Mouse (Mus musculus): Measurements from ENCODE around the gene Mok. TPM values are rescaled to one million over a fixed set of nuclear protein-coding genes. Genes with fewer than 3 reads are reported as not detected.

Gene Mok
- polyA plus RNA-seq, 1 experiment from 2014 or later = 0.27 TPM

- no peaks in the 10 kb centered on the region for H3K36me3 ChIP-seq (ENCODE audit: control insufficient read depth, insufficient read depth)
- ATAC-seq (ENCODE audit: low read depth) = 0 out of 2 replicates have a peak, but pooled peaks have one; percentile 10
- H3K4me3 ChIP-seq (ENCODE audit: low read depth, low read length) = peak overlapping the region; percentile 70
- H3K4me2 ChIP-seq (ENCODE audit: low read depth, low read length) = peak overlapping the region; percentile 87
- WGBS (ENCODE audit: insufficient replicate concordance) = 16% methylated on average over 32 of the region's 32 CpGs
- no peaks in the 10 kb centered on the region for H3K9me3 ChIP-seq (replicated peaks; ENCODE audit: control insufficient read depth, low read length)
- no peak overlapping the region for H3K27ac ChIP-seq (ENCODE audit: low read length)
- H3K27me3 ChIP-seq (ENCODE audit: control insufficient read depth, insufficient read depth, low read depth, low read length) = peaks cover 4% of the 10 kb centered on the region
- H3K9ac ChIP-seq (ENCODE audit: low read depth, low read length) = peak overlapping the region; percentile 62
- H3K4me1 ChIP-seq (ENCODE audit: control insufficient read depth, low read depth, low read length) = peaks cover 27% of the 10 kb centered on the region
Measured at GRCm38 (mm10) chr12:110843194-110844048, 2.7 kb upstream of the Mok start.

GRCm38 (mm10) chr12:110841731-110842493, 1.2 kb upstream of the Mok start:
- ATAC-seq (ENCODE audit: low read depth) = no peak
- Histone ChIP-seq H3K9ac (ENCODE audit: low read depth, low read length) (no peak overlapping the region), H3K4me3 (ENCODE audit: low read depth, low read length) (no peak overlapping the region), H3K27me3 (ENCODE audit: control insufficient read depth, insufficient read depth, low read depth, low read length) (peaks cover 7% of the 10 kb centered on the region), H3K4me2 (ENCODE audit: low read depth, low read length) (no peak overlapping the region), H3K36me3 (ENCODE audit: control insufficient read depth, insufficient read depth) (no peaks in the 10 kb centered on the region), H3K9me3 (replicated peaks; ENCODE audit: control insufficient read depth, low read length) (no peaks in the 10 kb centered on the region), H3K27ac (ENCODE audit: low read length) (no peak overlapping the region), H3K4me1 (ENCODE audit: control insufficient read depth, low read depth, low read length) (peaks cover 27% of the 10 kb centered on the region)
- 60% methylated on average over 5 of the region's 5 CpGs for WGBS (ENCODE audit: insufficient replicate concordance)

- Histone ChIP-seq H3K9ac (ENCODE audit: low read depth, low read length) (no peak overlapping the region), H3K9me3 (replicated peaks; ENCODE audit: control insufficient read depth, low read length) (no peaks in the 10 kb centered on the region), H3K36me3 (ENCODE audit: control insufficient read depth, insufficient read depth) (no peaks in the 10 kb centered on the region), H3K27ac (ENCODE audit: low read length) (no peak overlapping the region), H3K4me1 (ENCODE audit: control insufficient read depth, low read depth, low read length) (peaks cover 7% of the 10 kb centered on the region), H3K4me2 (ENCODE audit: low read depth, low read length) (no peak overlapping the region), H3K4me3 (ENCODE audit: low read depth, low read length) (no peak overlapping the region), H3K27me3 (ENCODE audit: control insufficient read depth, insufficient read depth, low read depth, low read length) (peaks cover 8% of the 10 kb centered on the region)
- no peak for ATAC-seq (ENCODE audit: low read depth)
- 77% methylated on average over 8 of the region's 8 CpGs for WGBS (ENCODE audit: insufficient replicate concordance)
Measured at GRCm38 (mm10) chr12:110837850-110838249, 2.9 kb downstream of the Mok start.

- no peak overlapping the region for H3K9ac ChIP-seq (ENCODE audit: low read depth, low read length)
- H3K27me3 ChIP-seq (ENCODE audit: control insufficient read depth, insufficient read depth, low read depth, low read length) = peaks cover 8% of the 10 kb centered on the region
- H3K27ac ChIP-seq (ENCODE audit: low read length) = no peak overlapping the region
- no peak for ATAC-seq (ENCODE audit: low read depth)
- no peak overlapping the region for H3K4me3 ChIP-seq (ENCODE audit: low read depth, low read length)
- H3K4me2 ChIP-seq (ENCODE audit: low read depth, low read length) = no peak overlapping the region
- H3K4me1 ChIP-seq (ENCODE audit: control insufficient read depth, low read depth, low read length) = peaks cover 7% of the 10 kb centered on the region
- no peaks in the 10 kb centered on the region for H3K36me3 ChIP-seq (ENCODE audit: control insufficient read depth, insufficient read depth)
- H3K9me3 ChIP-seq (replicated peaks; ENCODE audit: control insufficient read depth, low read length) = no peaks in the 10 kb centered on the region
- WGBS (ENCODE audit: insufficient replicate concordance) = 33% methylated on average over 5 of the region's 5 CpGs
Measured at GRCm38 (mm10) chr12:110837192-110837841, 3.4 kb downstream of the Mok start.

- WGBS (ENCODE audit: insufficient replicate concordance) = 58% methylated on average over 6 of the region's 6 CpGs
- Histone ChIP-seq H3K27me3 (ENCODE audit: control insufficient read depth, insufficient read depth, low read depth, low read length) (peaks cover 8% of the 10 kb centered on the region), H3K4me3 (ENCODE audit: low read depth, low read length) (no peak overlapping the region), H3K4me1 (ENCODE audit: control insufficient read depth, low read depth, low read length) (peaks cover 7% of the 10 kb centered on the region), H3K9me3 (replicated peaks; ENCODE audit: control insufficient read depth, low read length) (no peaks in the 10 kb centered on the region), H3K4me2 (ENCODE audit: low read depth, low read length) (no peak overlapping the region), H3K36me3 (ENCODE audit: control insufficient read depth, insufficient read depth) (no peaks in the 10 kb centered on the region), H3K27ac (ENCODE audit: low read length) (no peak overlapping the region), H3K9ac (ENCODE audit: low read depth, low read length) (no peak overlapping the region)
- ATAC-seq (ENCODE audit: low read depth) = no peak
Measured at GRCm38 (mm10) chr12:110836729-110837128, 4.0 kb downstream of the Mok start.

GRCm38 (mm10) chr12:110835182-110835581, 5.6 kb downstream of the Mok start:
- Histone ChIP-seq H3K9ac (ENCODE audit: low read depth, low read length) (no peak overlapping the region), H3K4me3 (ENCODE audit: low read depth, low read length) (no peak overlapping the region), H3K9me3 (replicated peaks; ENCODE audit: control insufficient read depth, low read length) (no peaks in the 10 kb centered on the region), H3K27ac (ENCODE audit: low read length) (no peak overlapping the region), H3K4me1 (ENCODE audit: control insufficient read depth, low read depth, low read length) (peaks cover 2% of the 10 kb centered on the region), H3K36me3 (ENCODE audit: control insufficient read depth, insufficient read depth) (no peaks in the 10 kb centered on the region), H3K4me2 (ENCODE audit: low read depth, low read length) (no peak overlapping the region), H3K27me3 (ENCODE audit: control insufficient read depth, insufficient read depth, low read depth, low read length) (peaks cover 8% of the 10 kb centered on the region)
- 85% methylated on average over 3 of the region's 3 CpGs for WGBS (ENCODE audit: insufficient replicate concordance)
- no peak for ATAC-seq (ENCODE audit: low read depth)

- Histone ChIP-seq H3K27me3 (ENCODE audit: control insufficient read depth, insufficient read depth, low read depth, low read length) (no peaks in the 10 kb centered on the region), H3K9me3 (replicated peaks; ENCODE audit: control insufficient read depth, low read length) (no peaks in the 10 kb centered on the region), H3K4me3 (ENCODE audit: low read depth, low read length) (no peak overlapping the region), H3K9ac (ENCODE audit: low read depth, low read length) (no peak overlapping the region), H3K4me1 (ENCODE audit: control insufficient read depth, low read depth, low read length) (no peaks in the 10 kb centered on the region), H3K27ac (ENCODE audit: low read length) (no peak overlapping the region), H3K36me3 (ENCODE audit: control insufficient read depth, insufficient read depth) (no peaks in the 10 kb centered on the region), H3K4me2 (ENCODE audit: low read depth, low read length) (no peak overlapping the region)
- no peak for ATAC-seq (ENCODE audit: low read depth)
- 76% methylated on average over 9 of the region's 11 CpGs for WGBS (ENCODE audit: insufficient replicate concordance)
Measured at GRCm38 (mm10) chr12:110830293-110831024, 10.3 kb downstream of the Mok start.

GRCm38 (mm10) chr12:110828908-110829307, 11.8 kb downstream of the Mok start:
- Histone ChIP-seq H3K4me1 (ENCODE audit: control insufficient read depth, low read depth, low read length) (no peaks in the 10 kb centered on the region), H3K4me3 (ENCODE audit: low read depth, low read length) (no peak overlapping the region), H3K4me2 (ENCODE audit: low read depth, low read length) (no peak overlapping the region), H3K27me3 (ENCODE audit: control insufficient read depth, insufficient read depth, low read depth, low read length) (no peaks in the 10 kb centered on the region), H3K27ac (ENCODE audit: low read length) (no peak overlapping the region), H3K36me3 (ENCODE audit: control insufficient read depth, insufficient read depth) (no peaks in the 10 kb centered on the region), H3K9ac (ENCODE audit: low read depth, low read length) (no peak overlapping the region), H3K9me3 (replicated peaks; ENCODE audit: control insufficient read depth, low read length) (no peaks in the 10 kb centered on the region)
- ATAC-seq (ENCODE audit: low read depth) = no peak
- 82% methylated on average over 4 of the region's 4 CpGs for WGBS (ENCODE audit: insufficient replicate concordance)
